Mouse (Mus musculus) cerebellum, adult 9-11 months (tissue): ENCODE data around the gene Rnf130.
A peak's percentile ranks its signal among the peaks of the same experiment; 100 is the strongest.

Source experiments
- DNase-seq: peaks from one replicate; pipeline ENCODE4 v3.0.0; 2022

Gene Rnf130

DNA sequence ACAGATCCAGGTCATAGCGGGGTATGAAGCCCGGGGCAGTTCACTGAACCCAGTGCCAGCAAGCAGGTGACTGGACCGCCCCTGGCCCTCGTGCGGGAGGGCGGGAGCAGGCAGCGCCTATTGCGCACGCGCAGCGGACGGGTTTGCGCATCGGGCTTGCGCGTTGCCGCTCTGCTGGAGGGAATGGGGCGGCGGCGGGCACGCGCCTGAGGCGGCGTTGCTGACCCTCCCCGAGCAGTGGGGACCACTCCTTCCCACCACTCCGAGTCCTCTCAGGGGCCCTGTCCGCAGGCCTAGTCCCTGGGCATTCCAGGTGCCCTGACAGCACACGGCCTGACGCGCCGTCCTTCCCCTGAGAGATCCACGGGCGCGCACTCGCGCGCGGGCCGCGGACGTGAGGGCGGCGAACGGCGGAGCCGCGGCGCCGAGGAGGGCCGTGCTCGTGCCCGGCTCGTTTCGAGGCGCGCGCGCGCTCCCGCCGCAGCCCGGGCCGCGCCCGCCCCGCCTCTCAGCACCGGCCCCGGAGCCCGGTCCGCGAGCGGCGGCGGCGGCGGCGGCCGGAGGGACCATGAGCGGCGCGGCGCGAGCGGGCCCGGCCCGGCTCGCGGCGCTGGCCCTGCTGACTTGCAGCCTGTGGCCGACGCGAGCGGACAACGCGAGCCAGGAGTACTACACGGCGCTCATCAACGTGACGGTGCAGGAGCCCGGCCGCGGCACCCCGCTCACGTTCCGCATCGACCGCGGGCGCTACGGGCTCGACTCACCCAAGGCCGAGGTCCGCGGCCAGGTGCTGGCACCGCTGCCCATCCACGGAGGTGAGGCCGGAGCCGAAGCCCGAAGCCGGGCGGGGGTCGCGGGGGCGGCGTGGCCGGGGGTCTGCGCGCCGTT lies at the start of gene Rnf130:
Gene Rnf130, plus strand, starts transcription at position 514 of the 888 bp plus-strand sequence.
- peak; percentile 97 for DNase-seq

DNA sequence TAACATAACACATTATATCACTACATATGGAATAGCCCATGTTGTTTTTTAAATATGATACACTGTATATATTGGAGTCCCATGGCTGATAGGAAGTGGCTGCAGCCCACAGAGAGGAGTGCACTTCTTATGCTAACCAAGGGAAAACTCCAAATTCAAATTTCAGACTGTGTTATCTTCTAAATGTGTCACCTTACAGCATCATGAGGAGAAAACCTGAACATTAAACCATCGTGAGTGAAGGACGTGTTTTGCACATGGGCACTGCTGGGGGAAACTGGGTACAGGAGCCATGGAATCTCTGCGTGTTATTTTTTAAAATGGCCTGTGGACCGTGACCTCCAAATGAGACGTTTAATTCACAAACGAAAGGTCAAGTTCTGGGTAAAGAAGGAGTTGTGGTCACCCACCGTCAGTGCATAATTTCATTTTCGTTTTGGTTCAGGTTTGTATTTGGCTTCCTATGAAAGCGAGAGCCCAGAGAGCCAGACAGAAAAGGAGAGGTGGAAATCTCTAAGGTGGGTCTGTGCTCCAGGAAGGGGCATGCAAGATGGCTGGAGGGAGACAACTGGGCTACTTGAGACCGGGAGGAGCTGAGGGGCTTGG lies 47.1 kb upstream of the Rnf130 start:
- DNase-seq: no peak

GRCm38 (mm10) chr11:49978935-49979334 lies 46.2 kb upstream of the Rnf130 start:
- DNase-seq: no peak

DNA sequence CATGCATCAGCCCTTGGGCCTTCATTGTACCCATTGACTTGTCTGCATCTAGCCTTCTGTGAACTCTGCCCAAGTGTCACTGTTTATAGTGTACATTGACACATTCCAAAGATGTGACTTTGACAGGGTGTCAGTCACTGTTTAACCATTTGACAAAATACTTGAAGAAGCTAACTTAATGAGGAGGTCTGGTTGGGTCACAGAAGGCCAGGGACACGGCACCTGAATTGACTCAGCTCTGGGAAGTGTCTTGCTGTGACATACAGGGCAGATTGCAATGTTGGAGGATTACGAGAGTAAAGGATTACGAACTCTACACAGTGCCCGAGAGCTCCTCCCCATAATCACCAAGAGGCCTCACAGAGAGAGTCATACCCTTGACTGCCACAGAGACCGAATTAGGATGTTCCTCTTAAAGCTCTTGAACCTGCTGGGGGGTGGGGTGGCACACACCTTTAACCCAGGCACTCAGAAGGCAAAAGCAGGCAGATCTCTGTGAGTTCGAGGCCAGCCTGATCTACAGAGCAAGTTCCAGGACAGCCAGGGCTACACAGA lies 44.4 kb upstream of the Rnf130 start:
- DNase-seq: no peak

- no peak for DNase-seq
These were observed 43.7 kb upstream of the Rnf130 start for GRCm38 (mm10) chr11:49981321-49981963.

DNA sequence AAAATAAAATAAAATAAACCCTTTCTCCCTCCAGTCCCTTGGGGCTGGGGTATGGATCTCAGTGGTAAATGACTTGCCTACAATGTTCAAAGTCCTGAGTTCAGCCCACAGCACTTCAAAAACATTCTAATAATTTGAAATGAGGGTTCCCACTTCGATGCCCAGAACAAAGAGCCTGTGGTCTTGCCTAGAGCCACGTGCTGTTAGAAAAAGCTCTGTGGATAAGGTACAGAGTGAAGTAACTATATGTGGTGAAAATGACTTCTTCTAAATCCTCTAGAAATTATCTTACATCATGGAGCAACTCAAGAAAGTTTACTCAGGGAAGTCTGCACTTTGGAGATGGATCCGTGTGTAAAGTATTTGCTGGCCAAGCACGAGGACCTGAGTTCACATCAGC lies 43.1 kb upstream of the Rnf130 start:
- DNase-seq: no peak

GRCm38 (mm10) chr11:49982881-49983280 lies 42.3 kb upstream of the Rnf130 start:
- DNase-seq: no peak

DNA sequence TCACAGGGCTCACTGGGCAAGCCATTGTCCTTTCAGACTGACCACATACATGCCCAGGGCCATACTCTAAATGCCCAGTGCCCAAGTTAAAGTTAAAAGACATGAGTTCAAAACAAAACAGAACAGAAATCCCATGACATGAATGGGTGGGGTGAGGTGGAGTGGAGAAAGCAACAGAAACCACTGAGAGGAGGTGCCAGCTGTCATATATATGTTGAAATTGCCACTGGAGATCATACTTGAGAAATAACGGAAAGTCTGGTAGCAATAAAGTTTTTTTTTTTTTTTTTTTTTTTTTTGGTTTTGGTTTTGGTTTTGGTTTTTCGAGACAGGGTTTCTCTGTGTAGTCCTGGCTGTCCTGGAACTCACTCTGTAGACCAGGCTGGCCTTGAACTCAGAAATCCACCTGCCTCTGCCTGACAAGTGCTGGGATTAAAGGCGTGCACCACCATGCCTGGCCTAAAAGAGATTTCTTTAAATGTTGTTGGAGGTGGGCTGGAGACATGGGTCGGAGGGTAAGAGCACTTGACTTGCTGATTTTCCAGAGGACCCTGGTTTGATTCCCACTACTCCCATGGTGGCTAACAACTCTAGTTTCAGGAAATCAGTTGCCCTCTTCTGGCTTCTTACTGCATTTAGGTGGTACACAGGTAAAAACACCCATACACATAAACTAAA lies 41.1 kb upstream of the Rnf130 start:
- DNase-seq: no peak

- no peak for DNase-seq
These were observed 40.1 kb upstream of the Rnf130 start for GRCm38 (mm10) chr11:49985009-49985408.

GRCm38 (mm10) chr11:49986277-49987036 lies 38.7 kb upstream of the Rnf130 start:
- DNase-seq: peak; percentile 58

DNA sequence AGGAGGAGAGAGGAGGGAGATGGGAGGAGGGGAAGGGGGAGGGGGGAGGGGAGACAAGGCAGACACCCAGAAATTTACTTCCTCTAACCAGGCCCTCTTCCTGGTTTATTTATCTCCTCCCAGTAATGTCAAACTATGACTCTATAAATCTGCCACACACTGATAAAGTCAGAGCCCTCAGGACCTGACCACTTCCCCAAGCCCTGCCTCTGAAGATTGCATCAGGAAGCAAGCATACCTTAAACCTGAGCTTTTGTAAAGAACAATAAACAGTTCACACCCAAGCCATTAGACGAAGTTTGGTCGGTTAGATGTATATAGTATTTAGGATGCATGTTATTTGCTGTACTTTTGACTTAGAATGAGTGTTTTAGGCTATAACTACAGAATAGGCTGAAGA lies 30.6 kb upstream of the Rnf130 start:
- DNase-seq: no peak

DNA sequence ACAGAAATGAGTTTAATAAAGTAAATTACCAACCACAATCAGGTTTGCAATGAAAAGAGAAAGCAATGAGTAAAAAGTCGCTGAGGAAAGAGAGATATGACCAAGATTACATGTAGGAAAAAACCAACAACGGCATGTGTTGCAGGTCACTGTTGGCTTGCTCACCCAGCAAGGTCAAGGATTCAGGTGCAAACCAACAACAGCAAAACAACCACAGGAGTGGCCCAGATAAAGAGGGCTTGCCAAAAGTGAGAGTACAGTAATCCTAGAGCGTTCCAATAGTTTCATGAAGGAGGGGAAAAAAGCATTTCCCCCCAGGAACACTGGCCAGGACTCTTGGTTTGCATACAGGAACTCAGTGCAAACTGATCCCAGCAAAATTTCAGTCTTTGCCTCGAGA lies 28.7 kb upstream of the Rnf130 start:
- DNase-seq: no peak

GRCm38 (mm10) chr11:49997321-49997720 lies 27.8 kb upstream of the Rnf130 start:
- DNase-seq: no peak

DNA sequence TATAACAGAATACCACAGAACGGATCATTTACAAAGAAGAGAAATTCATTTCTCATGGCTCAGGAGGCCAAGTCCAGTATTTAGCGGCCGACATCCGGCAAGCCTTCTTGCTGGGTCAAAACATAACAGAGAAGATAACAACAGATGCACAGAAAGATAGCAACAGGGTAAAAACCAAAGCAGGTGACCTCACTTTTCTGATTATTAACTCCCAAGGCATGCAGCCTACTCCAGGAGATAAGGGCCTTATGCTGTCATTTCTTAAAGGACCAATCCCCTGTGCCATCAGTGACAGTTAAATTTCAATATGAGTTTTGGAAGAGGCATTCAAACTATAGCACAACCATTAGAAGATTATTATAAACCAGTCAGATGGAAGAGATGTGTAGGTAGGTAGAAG lies 22.3 kb upstream of the Rnf130 start:
- DNase-seq: no peak

GRCm38 (mm10) chr11:50007776-50008175 lies 17.4 kb upstream of the Rnf130 start:
- no peak for DNase-seq

DNA sequence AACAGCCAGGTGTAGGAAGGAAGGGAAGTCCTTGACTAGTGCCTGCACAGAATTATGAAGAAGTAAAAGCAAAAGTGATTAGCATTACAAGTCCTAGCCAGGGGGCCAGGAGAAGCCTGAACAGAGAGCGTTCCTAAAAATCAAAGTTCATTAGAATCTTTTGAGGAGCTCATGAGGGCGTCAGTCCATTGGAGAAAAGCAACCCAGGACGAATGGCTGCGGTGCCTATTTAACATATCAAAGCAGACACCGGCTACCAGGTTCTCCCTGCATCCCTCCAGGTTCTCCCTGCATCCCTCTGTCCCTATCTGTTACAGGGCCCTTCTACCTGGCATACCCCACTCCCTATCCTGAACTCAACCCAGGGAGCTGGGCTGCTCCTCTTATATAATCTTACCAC lies 16.9 kb upstream of the Rnf130 start:
- no peak for DNase-seq

DNA sequence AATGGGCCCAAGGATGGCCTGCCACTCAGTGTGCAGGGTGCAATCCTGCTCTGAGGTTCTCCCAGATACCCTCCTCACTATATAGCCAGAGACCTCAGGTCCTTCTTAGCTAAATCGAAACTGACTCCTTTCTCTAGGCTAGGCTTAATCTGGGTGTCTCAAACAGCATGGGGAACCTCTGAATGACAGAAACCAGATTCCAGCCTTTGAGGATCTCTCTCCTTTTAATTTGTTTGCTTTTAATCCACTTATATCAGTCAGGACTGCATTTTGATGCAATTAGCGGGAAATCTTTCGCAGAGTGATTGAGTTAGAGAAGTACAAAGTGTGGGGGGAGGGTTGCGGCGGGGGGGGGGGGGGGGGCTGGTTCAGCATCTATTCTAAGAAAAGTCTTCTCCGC lies 12.1 kb upstream of the Rnf130 start:
- DNase-seq: no peak

- DNase-seq: no peak
These were observed 8.6 kb upstream of the Rnf130 start for GRCm38 (mm10) chr11:50016503-50016902.

GRCm38 (mm10) chr11:50017511-50017910 lies 7.6 kb upstream of the Rnf130 start:
- no peak for DNase-seq

DNA sequence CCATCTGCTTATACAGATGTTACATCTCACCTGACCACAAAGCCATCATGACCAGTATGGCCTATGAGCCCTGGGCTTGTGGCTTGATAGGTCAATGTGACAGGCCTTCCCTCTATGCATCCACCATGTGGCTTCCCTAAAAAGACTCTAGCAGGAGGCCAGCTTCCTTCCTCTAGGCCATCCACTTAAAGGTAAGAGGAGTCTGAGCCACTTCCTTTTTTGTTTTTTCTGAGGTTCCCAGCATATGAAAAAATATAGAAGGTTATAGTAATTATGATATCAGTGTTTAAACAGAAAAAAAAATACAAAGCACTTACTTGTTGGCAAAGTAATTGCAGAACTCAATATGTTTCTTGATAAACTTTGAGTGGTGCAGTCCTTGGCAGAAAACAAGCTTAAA lies 6.3 kb upstream of the Rnf130 start:
- no peak for DNase-seq

DNA sequence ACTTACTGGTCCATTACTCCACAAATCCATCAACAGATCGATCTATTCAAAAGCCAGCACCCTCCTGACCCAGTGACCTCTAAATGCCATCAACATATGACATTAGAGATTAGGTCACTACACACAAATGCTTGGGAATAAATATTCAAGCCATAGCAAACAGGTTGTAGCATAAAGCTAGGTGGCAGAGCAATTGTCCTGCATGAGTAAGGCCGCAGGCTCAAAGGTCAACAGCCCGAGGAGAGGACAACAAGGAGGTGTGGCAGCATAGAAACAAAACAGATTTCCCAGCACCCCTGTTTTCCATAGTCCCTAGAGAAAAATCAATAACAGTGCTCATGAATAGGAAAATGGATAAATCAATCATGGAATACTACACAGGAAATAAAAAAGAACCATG lies 3.1 kb upstream of the Rnf130 start:
- no peak for DNase-seq

DNA sequence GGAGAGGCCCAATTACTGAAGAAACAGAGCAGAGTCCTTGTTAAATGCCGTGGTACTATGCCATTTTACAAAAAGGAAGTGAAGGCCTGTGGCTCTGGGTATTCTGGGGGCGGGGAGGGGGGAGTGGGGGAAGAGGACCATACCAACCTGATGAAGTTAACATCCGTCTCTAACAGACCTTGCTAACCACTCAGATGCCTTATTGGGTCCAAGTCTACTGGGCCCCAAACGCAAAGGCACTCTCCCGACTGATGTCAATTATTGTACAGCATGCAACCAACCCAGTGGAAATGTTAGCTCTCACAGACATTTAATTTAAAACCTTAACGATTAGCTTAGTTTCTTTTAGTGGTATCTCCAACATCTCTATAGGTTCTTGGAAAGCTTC lies 707 bp upstream of the Rnf130 start:
- DNase-seq: no peak
